Mouse (Mus musculus) neutrophil, adult 5-6 weeks (primary cell): ENCODE measurements around the gene Prim1. TPM values are rescaled to one million over a fixed set of nuclear protein-coding genes. Genes with fewer than 3 reads are reported as not detected.
A peak's percentile ranks its signal among the peaks of the same experiment; 100 is the strongest.
"Not testable (repeated sequence)": the region's sequence is repeated elsewhere in the genome, so short reads cannot be mapped to it uniquely, and the experiment has no call there.

ENCODE experiments used
- ATAC-seq: fragments of 151-379, 151-347 bp; 2 replicates; pipeline ENCODE4 v1.8.0; 2017; ENCODE audit warnings: mild to moderate bottlenecking, moderate TSS enrichment; ENCODE audit not compliant: insufficient number of reproducible peaks, poor library complexity, low FRiP score, severe bottlenecking; ENCODE audit errors: extremely low read depth
- total RNA-seq: library from RNA; stranded (forward); fragments of 200-1000 nt; gene quantifications from 2 replicates; pipeline ENCODE4 v1.2.3, GENCODE M21; 2017

Gene Prim1
- total RNA-seq, 1 experiment from 2014 or later, result 14.2 TPM

DNA sequence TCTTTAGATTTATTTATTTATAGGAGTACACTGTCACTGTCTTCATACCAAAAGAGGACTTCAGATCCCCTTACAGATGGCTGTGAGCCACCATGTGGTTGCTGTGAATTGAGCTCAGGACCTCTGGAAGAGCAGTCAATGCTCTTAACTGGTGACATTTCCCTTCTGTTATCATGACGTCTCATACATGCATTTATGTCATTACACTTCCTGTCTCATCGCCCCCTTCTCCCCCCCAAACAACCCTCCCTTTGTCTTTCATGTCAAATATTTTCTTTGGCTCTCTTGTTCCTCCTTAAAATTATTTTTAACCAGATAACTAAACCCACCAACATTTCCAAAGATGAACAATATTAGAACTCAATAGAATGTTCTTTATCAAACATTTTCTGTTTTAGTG lies 15.9 kb downstream of the Prim1 start:
- no peak for ATAC-seq

DNA sequence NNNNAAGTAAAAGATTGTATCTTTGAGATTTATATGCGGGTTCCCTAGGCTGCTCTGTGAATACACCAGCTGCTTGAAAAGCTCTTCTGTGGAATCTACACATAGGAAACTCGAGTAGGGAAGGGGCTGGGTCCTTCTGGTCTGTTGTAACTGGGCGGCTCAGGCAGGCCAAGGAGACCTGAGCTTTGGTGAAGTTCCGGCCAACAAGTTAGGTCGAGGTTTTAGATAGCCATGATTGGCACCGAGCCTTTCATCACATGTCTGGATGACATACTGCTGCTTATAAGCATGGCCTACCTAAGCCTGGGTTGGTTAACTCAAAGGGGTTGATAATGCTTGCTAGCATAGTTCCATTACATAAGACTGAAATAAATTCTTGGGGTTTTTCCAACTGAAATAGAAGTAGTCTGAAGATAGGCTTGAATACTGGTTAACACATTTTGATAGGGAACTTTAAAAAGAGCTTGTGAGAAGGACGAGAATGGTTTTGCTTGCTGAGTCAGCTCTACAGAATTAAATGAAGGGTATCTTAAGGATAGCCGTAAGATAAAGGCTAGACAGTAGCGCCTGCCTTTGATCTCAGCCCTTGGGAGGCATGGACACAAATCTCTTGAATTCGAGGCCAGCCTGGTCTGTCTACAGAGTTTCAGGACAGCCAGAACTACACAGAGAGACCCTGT lies 21.9 kb downstream of the Prim1 start:
- no peak for ATAC-seq

DNA sequence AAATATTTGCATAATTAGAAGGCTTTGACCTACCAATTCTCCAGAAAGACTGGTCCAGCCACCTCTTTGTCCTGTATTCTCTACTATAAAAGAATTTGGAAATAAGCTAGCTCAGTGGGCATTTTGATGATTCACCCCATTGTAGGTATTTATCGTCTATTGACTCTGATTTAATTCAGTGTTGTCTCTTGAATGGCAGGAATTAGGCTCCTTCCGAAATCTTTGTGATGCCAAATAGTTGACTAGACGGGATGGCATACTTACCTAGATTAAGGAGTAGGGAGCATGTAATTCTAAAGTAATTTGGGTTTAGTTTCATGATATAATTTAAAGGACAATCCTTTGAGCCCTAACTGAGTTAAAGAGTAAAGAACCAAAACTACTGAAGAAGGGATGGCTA lies 23.0 kb downstream of the Prim1 start:
- no peak for ATAC-seq

DNA sequence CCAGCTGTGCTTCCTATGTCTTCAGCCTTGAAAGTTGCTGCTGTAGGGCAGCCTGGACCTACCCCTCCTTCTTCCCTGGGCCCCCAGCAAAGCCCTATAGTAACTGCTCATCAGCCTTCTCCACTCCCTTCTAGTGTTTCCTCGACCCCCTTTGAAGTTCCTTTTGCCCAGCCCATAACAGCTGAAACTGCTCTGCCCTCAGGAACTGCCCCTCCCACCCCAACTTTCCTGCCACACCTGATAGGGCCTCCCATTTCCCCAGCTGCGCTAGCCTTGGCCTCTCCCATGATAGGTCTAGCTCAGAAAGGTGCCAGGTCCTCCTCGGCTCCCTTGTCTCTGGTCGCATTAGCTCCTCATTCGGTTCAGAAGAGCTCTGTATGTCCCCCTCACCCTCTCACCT lies 24.2 kb downstream of the Prim1 start:
- ATAC-seq, result no peak

DNA sequence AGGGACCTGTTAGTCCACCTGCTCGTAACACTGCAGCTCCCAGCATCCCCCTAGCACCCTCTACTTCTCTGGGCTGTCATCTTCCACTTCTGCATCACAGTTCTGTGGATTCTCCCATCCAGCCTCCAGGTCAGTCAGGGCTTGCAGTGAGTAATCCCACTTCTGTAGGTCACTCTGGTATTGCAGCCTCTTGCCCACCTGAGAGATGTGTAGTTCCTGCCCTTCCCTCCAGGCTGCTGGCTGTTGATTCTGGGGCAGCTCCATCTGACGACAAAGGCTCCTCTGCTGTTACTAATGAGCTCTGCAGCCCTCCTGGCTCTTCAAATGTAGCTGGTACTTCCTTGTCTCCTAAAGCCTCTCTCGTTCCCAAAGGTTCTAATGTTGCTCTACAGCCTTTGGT lies 24.9 kb downstream of the Prim1 start:
- no peak for ATAC-seq

DNA sequence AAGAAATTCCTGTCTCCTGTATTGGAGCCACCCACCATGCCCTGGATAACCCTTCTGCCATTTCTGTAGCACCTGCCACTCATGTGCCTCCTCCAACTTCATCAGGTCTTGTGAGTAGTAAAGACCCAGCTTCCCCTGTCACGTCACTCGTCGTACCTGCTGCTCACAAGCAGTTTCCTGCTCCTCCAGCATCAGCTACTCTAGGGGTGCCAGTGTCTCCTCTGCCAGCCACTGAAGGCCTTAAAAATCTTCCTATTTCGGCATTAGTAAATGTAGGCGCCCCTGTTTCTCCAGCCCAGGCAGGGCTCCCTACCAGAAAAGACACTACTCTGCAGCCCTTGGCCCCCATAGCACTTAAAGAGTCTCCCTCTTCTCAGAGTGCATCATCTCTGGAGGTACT lies 25.3 kb downstream of the Prim1 start:
- ATAC-seq, result no peak

DNA sequence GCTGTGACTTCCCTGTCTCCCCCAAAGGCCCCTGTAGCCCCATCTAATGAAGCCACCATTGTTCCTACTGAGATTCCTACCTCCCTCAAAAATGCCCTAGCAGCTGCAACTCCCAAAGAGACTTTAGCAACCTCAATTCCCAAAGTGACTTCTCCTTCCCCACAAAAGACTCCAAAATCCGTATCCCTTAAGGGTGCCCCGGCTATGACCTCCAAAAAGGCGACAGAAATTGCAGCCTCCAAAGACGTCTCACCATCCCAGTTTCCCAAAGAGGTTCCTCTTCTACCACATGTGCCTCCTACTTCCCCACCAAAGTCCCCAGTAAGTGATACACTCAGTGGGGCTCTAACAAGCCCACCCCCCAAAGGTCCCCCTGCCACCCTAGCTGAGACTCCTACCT lies 26.7 kb downstream of the Prim1 start:
- no peak for ATAC-seq

DNA sequence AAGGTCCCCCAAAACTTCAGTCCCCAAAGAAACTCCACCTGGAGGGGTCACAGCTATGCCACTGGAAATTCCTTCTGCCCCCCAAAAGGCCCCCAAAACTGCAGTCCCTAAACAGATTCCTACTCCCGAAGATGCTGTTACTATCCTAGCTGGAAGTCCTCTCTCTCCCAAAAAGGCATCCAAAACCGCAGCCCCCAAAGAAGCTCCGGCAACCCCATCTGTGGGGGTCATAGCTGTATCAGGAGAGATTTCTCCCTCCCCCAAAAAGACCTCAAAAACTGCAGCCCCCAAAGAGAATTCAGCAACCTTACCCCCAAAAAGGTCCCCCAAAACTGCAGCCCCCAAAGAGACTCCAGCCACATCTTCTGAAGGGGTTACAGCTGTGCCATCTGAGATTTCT lies 27.5 kb downstream of the Prim1 start:
- no peak for ATAC-seq

DNA sequence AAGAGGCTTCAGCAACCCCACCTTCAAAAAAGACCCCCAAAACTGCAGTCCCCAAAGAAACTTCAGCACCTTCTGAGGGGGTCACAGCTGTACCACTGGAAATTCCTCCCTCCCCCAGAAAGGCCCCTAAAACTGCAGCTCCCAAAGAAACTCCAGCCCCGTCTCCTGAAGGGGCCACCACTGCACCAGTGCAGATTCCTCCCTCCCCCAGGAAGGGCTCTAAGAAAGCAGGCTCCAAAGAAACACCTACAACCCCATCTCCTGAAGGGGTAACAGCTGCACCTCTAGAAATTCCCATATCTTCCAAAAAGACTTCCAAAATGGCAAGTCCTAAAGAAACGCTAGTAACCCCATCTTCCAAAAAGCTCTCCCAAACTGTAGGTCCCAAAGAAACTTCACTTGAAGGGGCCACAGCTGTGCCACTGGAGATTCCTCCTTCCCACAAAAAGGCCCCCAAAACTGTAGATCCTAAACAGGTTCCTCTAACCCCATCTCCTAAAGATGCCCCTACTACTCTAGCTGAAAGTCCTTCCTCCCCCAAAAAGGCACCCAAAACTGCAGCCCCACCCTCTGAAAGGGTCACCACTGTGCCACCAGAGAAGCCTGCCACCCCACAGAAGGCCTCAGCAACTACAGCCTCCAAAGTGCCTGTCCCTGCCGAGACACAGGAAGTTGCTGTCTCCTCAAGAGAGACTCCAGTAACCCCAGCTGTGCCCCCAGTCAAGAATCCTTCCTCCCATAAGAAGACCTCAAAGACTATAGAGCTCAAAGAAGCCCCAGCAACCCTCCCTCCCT lies 28.3 kb downstream of the Prim1 start:
- no peak for ATAC-seq

DNA sequence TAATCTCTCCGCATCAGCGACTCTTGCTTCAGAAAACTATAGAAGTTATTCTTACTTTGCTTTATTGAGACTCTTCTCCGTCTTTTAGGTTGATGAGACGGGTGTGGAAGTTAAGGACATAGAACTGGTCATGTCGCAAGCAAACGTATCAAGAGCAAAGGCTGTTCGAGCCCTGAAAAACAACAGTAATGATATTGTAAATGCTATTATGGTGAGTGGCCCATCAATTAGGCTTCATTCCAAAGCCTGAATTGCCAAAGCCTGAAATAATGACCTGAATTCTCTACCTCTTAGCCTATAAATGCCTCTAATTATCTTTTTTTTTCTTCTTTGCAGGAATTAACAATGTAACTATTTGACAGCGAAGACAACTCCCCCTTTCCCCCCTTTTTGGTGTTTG lies 33.2 kb downstream of the Prim1 start:
- no peak for ATAC-seq

DNA sequence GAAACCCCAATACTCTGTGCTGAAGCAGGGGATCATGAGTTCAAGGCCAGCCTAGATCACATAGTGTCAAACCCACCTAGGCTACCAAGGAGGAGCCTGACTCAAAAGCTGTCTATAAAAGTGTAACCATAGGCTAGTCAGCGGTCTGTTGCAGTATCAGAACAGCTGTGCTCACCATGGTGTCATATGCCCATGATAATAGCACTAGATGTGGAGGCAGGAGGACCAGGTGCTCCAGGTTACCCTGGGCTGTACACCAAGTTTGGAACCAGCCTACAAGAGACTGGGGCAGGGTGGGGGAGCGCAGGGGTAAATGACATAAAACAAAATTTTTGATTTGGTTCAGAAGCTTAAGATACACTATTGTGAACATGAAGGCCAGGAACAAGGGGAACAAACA lies 34.8 kb downstream of the Prim1 start:
- no peak for ATAC-seq

DNA sequence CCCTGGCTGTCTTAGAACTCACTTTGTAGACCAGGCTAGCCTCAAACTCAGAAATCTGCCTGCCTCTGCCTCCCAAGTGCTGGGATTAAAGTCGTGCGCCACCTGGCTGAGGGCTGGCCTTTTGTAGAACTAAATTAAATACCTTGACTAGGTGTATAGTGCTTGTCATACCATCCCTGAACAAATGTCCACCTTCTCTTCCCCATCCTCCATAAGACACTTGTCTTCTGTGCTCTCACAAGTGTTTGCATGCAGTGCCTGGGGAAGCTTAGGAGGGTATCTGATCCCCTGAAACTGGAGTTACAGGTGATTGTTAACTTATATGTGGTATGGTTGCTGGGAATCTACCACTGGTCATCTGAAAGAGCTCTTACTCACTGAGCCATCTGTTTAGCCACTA lies 35.4 kb downstream of the Prim1 start:
- ATAC-seq, result no peak

DNA sequence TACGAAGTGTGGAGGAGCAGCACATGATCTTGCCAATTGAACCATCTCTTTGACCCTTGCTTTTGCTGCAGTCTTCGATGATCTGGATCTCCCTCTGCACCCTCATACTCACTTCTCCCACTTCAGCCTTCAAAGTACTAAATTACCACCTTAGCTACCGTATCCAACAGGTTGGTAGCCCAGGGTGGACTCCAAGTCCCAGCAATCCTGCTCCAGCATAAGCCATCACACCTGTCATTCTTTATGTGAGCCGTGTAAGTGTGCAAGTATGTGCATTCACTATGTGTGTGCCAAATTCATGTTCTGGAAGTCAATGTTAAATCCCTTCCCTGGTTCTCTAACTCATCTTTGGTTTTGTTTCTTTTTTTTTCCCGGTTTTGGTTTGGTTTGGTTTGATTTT lies 36.6 kb downstream of the Prim1 start:
- ATAC-seq, result no peak

DNA sequence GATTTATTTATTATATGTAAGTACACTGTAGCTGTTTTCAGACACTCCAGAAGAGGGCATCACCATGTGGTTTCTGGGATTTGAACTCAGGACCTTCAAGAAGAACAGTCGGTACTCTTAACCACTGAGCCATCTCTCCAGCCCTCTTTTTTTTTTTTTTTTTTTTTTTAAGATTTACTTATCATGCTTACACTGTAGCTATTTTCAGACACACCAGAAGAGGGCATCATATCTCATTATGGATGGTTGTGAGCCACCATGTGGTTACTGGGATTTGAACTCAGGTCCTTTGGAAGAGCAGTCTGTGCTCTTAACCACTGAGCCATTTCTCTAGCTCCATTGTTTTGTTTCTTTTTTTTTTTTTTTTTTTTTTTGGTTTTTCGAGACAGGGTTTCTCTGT lies 37.2 kb downstream of the Prim1 start:
- not testable (repeated sequence) for ATAC-seq

DNA sequence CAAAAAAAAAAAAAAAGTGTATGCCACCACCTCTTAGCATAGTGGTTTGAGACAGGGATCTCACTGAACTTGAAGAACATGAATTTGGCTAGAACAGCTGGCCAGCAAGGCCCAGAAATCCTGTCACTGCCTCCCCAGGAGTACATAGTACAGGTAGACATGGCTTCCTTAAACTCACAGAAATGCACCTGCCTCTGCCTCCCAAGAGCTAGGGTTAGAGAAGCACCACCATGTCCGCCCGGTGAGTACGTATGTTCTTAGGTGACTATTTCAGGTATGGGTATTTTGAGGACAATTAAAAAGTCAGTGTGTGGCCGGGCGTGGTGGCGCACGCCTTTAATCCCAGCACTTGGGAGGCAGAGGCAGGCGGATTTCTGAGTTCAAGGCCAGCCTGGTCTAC lies 38.0 kb downstream of the Prim1 start:
- ATAC-seq, result no peak

DNA sequence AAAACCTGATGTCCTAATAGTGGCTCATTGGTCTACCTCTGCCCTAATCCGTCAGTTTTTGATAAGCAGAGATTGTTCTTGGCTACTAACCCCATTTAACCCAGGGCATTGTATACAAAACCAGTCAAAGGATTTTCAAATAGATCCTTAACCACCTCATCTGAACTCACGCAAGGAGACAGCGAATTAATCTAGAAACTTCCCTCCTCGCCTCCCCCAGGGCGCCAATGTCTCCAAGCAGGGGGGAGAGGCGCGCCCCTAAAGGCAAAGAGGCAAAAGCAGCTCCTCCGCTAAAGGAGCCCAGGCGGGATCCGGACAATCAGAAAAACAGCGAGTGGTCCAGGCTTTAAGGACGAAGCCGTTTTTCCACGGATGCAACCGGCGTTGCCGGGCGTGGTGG lies 43.2 kb downstream of the Prim1 start:
- ATAC-seq, result no peak

DNA sequence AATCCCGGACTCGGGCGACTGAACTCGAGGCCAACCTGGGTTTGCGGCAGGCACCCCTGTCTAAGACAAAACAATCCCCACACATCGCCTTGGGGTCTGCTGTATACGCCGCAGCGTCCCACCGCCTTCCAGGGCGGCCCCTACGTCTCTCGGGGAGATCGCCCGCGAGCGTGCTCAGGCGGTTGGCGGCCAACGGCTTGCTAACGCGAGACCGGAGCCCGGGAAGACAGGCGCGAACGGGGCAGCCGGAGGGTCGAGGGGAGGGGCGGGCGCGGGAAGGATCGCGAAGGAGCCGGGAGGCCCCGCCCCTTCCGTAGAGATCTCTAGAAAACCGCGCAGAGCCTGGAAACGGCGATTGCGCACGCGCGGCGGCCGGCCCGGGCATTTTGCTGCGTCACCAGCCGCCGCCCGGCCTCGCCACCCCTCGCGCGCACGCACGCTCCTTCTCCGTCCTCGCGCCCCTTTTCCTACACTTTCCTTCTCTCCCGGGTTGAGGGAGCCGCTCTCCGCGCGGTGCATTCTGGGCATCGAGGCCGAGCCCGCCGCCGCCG lies 43.7 kb downstream of the Prim1 start, which contains the start of gene Ptges3:
Gene Ptges3 (plus strand): TSS at position 354 of the 551 bp plus-strand sequence.
- peak; percentile 80 for ATAC-seq

DNA sequence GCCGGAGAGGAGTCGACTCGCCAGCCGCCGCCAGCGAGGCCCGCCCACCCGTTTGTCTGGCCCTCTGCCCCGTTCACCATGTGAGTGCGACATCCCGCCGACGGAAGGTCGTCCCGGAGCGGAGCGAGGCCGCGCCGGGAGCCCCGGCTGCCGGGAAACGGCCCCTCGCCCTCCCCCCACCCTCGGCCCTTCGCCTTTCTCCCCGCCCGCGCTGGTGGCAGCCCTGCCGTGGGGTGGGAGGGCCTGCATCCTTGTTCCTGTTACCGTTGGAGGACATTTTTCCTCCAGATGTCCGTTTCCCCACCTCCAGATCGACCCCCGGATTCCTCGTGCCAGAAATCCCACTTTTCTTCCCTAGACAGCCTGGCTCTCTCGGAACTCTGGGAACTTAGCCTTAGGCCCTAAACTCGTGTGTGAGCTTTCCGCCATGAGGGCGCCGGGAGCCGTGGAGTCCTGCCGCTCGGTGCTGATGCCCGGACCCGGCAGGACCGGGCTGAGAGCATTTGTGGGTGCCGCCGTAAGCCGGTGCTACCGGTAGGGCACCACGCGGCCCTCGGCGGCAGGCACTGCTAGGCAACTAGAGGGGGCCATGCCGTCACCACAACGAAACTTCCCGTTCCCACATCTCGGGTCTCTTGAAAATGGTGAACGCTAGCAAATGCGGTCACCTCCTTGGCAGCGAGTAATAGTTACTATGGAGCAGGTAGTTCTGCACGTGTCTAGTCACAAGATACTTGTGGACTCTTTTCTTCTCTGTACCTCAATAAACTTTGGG lies 44.4 kb downstream of the Prim1 start:
- ATAC-seq, result peak; percentile 68

DNA sequence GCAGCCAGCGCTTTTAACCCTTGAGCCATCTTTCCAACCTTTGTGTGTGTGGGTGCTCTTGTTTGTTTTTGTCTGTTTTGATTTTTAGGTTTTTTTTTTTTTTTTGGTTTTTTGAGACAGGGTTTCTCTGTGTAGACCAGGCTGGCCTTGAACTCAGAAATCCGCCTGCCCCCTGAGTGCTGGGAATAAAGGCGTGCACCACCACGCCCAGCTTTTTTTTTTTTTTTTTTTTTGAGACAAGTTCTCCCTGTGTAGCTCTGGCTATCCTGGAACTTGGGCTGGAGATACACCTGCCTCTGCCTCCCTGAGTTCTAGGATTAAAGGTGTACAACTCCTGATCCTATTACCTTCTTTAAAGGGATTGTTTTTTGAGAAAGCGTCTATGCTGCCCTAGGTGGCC lies 46.1 kb downstream of the Prim1 start:
- ATAC-seq, result no peak
